Mouse (Mus musculus) liver, embryonic 14 days (tissue): ENCODE results near the gene Arid3a. TPM values are rescaled to one million over a fixed set of nuclear protein-coding genes. Genes with fewer than 3 reads are reported as not detected.

Source experiments
- polyA plus RNA-seq: library from polyadenylated mRNA; depleted of rRNA; stranded (reverse); fragments of >200 nt; gene quantifications from 2 replicates; pipeline ENCODE4 v1.2.3, GENCODE M21; 2012; rRNA removed

Arid3a gene
- 4.7 and 5.8 TPM in 2 replicates for polyA plus RNA-seq

DNA sequence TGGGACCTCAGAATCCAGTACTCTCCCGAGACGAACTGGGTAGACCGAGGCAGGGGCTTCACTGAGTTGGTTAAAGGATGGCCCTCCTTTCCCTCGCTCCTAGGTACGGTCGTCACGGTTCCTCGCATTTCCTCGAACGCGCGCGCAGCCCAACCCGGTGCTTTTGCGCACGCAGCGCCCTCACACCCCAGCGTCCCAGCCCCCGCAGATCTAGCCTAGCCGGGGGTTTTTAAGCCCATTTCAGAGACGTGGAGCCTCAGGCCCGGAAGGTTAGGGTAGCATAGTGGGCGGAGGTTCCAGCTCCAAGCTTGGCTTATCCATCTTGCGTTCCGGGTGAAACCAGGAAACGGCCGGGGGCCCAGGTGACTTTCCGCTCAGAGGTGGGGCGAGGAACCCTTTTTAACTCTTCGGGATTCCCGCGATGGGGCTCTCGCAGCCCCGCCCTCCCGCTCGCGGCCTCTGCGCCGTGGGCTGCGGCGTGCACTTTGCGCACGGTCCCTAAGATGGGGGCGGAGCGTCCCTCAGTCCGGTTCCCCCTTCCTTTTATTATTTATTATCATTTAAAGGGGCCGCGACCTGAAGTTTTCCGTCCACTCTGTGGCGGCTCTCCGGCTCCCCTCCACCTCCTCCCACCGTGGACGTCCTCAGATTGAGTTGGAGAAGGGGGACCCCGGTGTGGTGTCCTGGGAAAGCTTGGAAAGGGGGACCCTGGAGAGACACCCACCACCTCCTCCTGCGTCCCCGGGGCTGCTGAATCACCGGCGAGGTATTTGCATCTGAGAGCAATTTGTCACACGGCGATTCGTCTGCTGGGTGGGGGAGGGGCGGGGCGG lies at the start of gene Arid3a:
Arid3a (plus strand) TSS at position 553 of the 833 bp plus-strand sequence.

DNA sequence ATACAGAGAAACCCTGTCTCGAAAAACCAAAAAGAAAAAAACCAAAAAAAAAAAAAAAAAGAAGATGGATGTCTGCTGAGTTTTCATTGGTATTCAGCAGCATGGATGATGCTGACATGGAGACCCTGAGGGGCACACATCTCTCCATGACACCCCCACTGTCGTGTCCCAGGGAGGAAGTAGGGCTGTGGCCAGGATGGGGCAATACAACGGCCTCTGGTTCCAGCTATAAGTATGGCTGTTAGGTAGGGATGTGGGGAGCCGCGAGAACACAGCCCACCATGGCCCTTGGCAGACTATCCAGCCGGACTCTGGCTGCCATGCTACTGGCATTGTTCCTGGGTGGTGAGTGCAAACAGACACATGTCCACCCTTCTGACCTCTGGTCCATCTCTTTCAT lies 40.8 kb upstream of the Arid3a start, which contains the start of gene Elane:
Elane (plus strand) TSS at position 194 of the 400 bp plus-strand sequence.

DNA sequence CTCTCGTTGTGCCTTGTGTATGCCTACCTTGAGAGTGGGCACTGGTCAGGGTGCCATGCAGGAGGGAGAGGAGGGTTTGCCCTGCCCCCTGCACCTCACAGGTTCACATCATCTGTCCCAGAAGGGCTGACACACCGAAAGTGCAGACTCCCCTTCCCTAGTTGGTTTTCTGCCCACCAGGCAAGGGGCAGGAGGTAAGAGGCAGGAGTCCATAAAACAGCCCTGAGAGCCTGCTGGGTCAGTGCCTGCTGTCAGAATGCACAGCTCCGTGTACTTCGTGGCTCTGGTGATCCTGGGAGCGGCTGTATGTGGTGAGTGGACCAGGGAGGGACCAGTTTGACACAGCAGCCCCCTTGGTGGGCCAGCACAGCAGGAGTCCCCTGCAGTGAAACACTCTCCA lies 36.2 kb upstream of the Arid3a start, which contains the start of gene Cfd:
Cfd (plus strand) TSS at position 184 of the 400 bp plus-strand sequence.

DNA sequence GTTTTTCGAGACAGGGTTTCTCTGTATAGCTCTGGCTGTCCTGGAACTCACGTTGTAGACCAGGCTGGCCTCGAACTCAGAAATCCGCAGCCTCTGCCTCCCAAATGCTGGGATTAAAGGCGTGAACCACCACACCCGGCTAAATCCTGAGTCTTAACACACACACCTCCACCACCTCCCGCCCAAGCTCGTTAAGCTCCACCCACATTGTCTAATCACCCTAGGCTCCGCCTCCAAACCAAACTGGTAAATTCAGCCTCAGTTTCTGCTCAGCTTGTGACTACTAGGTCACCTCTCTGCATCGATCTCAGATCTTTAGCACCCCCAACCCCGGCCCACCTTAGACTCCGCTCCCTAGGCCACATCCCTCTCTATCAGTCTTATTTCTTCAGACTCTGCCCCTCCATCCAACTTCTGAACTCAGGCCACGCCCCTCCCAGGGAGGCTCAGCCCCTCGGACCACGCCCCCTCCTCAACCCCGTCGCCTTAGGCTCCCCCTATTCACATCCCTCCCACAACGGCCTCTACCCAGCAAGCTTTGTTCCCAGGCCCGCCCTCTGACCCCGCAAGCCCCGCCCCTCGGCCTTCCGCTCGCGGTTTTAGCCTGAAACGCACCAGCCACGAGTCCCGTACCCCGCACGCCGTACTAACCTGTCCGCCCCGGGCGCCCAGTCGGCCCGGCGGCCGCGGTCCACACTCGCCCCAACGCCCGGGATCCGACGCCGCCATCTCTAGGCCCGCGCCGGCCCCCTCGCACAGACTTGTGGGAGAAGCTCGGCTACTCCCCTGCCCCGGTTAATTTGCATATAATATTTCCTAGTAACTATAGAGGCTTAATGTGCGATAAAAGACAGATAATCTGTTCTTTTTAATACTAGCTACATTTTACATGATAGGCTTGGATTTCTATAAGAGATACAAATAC lies 18.4 kb upstream of the Arid3a start, which contains the start of gene Med16:
Med16 (minus strand) TSS at position 757 of the 925 bp plus-strand sequence.

DNA sequence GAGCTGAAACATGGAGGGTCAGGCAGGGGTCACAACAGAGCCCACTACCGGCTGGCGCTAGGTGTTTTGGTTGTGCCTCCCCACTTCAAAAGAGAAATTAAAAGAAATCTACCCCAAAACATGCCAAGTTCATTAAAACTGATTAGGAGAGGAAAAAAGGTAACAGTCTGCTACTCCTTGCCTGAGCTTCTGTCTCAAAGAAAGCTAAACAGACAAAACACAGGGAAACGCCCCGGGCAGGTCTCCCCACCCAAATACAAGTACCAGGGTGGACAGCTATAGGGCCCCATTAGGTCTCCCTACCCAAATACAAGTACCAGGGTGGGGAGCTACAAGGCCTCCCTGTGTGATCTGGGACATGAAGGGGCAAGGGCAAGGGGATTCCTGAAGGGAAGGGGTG lies 16.3 kb upstream of the Arid3a start, which contains the start of gene Gm26602:
Gm26602 (plus strand) TSS at position 301 of the 400 bp plus-strand sequence.

DNA sequence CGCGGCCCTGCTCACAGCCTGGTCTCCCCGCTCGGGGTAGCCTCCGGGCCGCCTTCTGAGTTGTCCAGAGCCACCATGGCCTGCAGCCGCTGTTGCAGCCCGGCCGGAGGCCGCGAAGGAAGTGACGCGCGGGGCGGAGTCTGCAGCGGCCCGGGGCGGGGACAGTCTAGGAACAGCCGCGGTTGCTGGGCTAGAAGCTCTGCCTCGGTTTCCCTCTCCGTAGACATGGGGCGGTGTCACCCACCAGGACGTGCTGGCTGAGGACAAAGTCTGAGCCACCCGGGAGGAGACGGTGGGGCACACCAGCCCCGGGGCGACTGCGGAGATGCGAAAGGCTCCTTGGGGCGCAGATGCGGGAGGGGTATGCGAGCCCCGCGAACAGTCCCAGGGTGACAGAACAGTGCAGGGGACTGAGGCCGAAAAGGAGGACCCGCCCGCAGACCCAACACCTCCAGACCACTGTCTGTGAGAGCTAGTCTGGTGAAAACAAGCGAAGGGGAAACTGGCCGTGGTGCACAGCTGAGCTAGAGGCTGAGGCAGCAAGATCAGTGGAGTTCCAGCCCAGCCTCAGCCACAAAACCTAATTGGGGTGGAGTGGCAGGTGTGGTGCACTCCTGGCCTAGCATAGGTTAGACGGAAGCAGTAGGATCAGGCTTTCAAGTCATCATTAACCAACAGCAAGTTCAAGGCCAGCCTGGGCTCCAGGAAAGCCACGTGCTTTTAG lies 9.9 kb upstream of the Arid3a start, which contains the start of gene Kiss1r:
Kiss1r (plus strand) TSS at position 164 of the 724 bp plus-strand sequence.

DNA sequence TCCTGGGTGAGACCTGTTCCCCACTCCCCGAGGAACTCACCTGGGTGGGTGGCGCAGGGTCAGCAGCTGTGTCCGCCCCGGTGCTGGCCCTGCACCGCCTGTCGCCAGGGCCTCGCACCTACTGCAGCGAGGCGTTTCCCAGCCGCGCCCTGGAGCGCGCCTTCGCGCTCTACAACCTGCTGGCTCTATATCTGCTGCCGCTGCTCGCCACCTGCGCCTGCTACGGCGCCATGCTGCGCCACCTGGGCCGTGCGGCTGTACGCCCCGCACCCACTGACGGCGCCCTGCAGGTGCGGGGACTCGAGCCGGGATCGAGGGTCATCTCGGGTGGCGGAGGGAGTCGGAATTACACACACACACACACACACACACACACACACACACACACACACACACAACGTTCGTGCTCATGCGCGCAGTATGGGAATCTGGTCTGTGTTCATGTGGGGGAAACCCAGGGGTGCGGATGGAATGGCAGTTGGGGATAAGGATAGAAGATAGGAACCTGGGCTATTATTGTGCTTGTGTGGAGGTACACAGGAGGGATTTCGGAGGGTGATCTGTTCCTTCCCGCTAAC lies 5.8 kb upstream of the Arid3a start, which contains the start of gene R3hdm4:
R3hdm4 (minus strand) TSS at position 251 of the 578 bp plus-strand sequence.

DNA sequence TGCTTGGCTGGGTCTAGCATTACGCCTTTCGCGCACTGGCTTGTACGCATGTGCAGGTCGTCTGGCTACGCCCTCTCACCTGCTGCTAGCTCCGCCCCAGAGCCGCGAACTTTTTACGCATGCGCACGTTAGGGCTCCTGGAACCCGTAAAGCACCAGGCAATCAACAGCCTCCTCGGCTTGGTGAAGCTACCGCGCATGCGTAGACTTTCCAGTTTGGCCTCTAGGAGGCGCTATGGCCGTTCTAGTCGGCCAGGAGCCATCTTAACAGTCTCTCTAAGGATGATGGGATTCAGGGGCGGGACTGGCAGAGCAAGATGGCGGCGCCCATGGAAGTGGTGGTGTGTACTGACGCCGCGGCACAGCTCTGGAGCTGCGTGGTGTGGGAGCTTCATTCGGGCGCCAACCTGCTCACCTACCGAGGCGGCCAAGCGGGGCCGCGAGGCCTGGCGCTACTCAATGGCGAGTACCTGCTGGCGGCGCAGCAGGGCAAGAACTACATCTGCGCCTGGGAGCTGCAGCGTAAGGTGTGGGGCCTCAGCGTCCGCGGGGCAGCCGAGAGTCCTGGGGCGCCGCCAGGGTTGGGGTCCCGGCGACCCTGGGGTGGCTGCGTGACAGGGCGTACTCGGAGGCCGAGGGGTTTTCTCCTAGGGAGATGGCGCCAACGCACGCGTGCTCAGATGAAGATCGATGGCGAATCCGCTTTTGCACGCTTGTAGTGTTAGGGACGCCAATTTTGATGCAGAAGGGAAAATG lies 33.2 kb downstream of the Arid3a start, which contains the start of gene Wdr18:
Wdr18 (plus strand) TSS at position 306 of the 755 bp plus-strand sequence.

DNA sequence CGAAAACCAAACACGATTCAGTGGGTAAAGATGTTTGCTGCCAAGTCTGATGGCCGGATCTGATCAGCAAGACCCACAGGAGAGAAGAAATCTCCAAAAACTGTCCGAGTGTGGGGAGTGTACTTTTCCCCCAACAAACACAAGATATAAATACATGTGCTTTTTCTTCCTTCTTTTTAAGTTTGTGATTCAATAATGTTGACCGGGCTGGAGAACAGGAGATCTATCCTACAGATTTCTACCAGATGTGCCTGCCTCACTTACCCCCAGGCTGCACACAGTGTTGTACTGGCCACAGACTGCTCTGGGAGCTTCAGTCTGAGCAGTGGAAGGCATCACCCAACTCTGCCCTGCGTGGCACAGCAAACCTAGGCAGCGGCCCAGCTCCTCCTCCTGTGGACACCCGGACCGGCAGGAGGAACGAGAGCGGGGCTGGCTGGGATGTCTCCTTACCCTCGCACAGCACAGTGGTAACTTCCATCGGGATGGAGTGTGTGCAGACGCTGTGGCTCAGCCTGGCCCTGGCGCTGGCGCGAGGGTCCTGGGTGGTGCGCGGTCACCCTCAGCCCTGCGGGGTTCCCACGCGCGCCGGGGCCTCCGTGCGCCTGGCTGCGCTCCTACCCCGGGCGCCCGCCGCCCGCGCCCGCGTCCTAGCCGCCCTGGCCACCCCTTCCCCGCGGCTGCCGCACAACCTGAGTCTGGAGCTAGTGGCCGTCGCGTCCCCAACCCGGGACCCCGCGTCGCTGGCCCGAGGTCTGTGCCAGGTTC lies 43.8 kb downstream of the Arid3a start, which contains the start of gene Grin3b:
Grin3b (plus strand) TSS at position 301 of the 768 bp plus-strand sequence.

DNA sequence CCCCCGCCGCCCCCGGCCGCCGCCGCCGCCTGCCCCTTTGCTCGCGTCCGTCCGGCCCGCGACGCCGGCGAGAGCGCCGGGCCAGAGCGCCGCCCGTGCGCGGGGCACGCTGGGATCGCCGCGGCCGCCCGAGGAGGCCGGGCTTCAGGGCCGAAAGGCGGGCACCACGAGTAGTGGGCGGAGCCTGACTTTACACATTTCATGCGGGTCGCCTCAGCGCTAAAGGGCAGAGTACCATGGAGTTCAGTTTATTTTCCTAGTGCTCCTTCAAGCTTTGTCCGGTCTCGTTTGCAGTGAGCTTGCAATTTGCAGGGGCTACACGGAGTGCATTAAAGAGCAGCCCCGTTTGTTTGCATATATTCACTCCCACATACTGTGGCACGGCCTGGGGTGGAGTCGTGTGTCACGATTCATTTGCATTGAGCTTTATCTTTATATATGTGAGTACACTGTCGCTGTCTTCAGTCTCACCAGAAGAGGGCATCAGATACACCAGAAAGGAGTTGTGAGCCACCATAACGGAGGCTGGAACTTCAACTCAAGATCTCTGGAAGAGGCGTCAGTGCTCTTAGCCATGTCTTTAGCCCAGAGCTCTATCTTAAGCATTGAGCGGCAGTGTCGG lies 57.5 kb downstream of the Arid3a start, which contains the start of gene Tmem259:
Tmem259 (minus strand) TSS at position 136 of the 622 bp plus-strand sequence.

DNA sequence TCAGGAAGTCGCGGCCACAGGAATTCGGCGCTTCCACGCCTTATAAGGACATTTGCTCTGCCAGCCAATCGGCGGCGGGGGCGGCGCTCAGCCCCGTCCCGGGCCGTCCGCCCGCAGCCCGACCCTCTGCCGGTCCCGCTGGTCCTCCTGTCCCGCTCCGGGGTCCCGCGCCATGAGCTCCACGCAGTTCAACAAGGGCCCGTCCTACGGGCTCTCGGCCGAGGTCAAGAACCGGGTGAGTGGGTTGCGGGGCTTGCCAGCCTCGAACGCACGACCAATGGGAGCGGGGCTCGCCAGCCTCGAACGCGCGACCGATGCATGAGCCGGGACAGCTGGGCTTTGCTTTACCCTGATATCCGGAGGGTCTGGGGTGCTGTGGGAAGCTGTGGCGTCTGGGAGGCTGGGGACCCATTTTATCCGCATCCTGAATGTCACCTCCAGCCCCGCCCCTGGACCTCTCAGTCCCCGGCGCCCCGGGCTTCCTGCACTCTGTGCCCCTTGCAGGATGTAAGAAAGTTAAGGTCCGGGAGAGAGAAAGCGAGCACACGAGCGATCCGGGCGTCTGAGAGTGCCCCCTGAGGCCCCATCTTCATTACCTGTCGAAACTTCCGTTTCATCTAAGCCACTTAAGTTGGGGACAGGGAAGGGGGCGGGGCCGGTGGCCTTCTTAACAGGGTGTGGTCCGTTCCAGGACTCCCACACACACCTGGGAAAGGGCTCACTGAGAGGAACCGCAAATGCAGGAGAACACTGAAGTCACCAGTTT lies 61.8 kb downstream of the Arid3a start, which contains the start of gene Cnn2:
Cnn2 (plus strand) TSS at position 79 of the 766 bp plus-strand sequence.

DNA sequence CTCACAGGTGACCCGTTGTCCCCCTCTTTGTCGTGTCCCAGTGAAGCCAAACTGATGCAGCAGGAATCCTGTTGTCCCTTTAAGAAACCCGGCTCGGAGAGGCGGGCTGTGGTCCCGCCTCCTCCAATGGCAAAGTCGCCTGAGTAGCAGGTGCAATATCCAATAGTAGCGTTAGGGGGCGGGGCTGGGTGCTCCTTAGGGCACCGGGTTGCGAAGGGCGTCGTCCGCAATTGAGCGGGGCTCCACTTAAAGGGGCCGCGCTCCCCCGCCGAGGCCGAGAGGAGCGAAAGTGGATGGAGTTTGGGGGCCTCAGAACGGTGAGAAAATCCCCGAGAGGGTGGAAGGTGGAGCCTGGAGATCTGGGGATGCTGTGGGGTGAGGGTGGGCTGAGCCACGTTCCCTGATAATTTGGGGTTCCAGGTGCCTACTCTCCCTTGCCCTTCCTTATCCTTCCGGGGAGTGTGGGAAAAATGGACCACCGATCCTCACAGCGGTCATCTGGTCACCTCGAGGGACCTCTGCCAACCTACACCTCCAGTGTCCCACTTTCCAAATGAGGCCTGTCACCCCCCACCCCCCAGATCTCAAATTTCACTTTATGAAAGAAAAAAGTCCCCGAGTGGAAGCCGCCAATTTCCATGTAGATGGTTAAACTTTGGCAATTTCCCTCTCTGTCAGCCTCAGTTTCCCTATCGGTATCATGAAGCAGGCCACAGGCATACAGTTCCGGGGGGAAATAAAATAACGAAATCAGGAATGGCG lies 69.6 kb downstream of the Arid3a start, which contains the start of gene Abca7:
Abca7 (plus strand) TSS at position 223 of the 762 bp plus-strand sequence.

Other genes with a start within 250 kb of the Arid3a start
- gene Cdc34, start 244.8 kb upstream of the Arid3a start, polyA plus RNA-seq = 114 and 122 TPM in 2 replicates
- gene Gzmm, start 238.0 kb upstream of the Arid3a start, polyA plus RNA-seq = 0.07 and 0.23 TPM in 2 replicates
- 516 and 611 TPM in 2 replicates for gene Bsg, start 222.6 kb upstream of the Arid3a start, polyA plus RNA-seq
- 0.07 and 0.08 TPM in 2 replicates for gene Hcn2, start 210.4 kb upstream of the Arid3a start, polyA plus RNA-seq
- 15.2 and 16.1 TPM in 2 replicates for gene Polrmt, start 180.5 kb upstream of the Arid3a start, polyA plus RNA-seq
- gene Fgf22, start 172.0 kb upstream of the Arid3a start, polyA plus RNA-seq = not detected in 2 replicates
- 40.0 and 46.4 TPM in 2 replicates for gene Rnf126, start 160.1 kb upstream of the Arid3a start, polyA plus RNA-seq
- gene Fstl3, start 149.8 kb upstream of the Arid3a start, polyA plus RNA-seq = 0.50 and 0.51 TPM in 2 replicates
- 1.9 and 3.0 TPM in 2 replicates for gene Prss57, start 136.1 kb upstream of the Arid3a start, polyA plus RNA-seq
- 3.6 and 3.9 TPM in 2 replicates for gene Palm, start 133.5 kb upstream of the Arid3a start, polyA plus RNA-seq
- gene Misp, start 106.1 kb upstream of the Arid3a start, polyA plus RNA-seq = 0.16 TPM in 2 replicates
- 117 and 130 TPM in 2 replicates for gene Ptbp1, start 72.6 kb upstream of the Arid3a start, polyA plus RNA-seq
- gene Prtn3, start 52.6 kb upstream of the Arid3a start, polyA plus RNA-seq = 119 and 171 TPM in 2 replicates
- gene Plppr3, start 52.4 kb upstream of the Arid3a start, polyA plus RNA-seq = 6.2 and 6.7 TPM in 2 replicates
- 36.8 and 63.1 TPM in 2 replicates for gene Elane, start 40.8 kb upstream of the Arid3a start, polyA plus RNA-seq
- 0.03 TPM in 1 of 2 replicates, not detected in the other for gene Cfd, start 36.2 kb upstream of the Arid3a start, polyA plus RNA-seq
- 11.7 and 12.4 TPM in 2 replicates for gene Med16, start 18.1 kb upstream of the Arid3a start, polyA plus RNA-seq
- gene Gm26602, start 16.2 kb upstream of the Arid3a start, polyA plus RNA-seq = not detected in 2 replicates
- 0.23 and 0.24 TPM in 2 replicates for gene Kiss1r, start 10.1 kb upstream of the Arid3a start, polyA plus RNA-seq
- gene R3hdm4, start 5.8 kb upstream of the Arid3a start, polyA plus RNA-seq = 28.2 and 33.7 TPM in 2 replicates
- gene Wdr18, start 33.1 kb downstream of the Arid3a start, polyA plus RNA-seq = 22.7 and 23.6 TPM in 2 replicates
- gene Grin3b, start 43.7 kb downstream of the Arid3a start, polyA plus RNA-seq = 0.02 and 0.05 TPM in 2 replicates
- 49.9 and 57.6 TPM in 2 replicates for gene Tmem259, start 57.3 kb downstream of the Arid3a start, polyA plus RNA-seq
- gene Cnn2, start 61.5 kb downstream of the Arid3a start, polyA plus RNA-seq = 13.6 and 16.7 TPM in 2 replicates
- gene Abca7, start 69.5 kb downstream of the Arid3a start, polyA plus RNA-seq = 8.8 and 11.5 TPM in 2 replicates
- 17.5 and 19.8 TPM in 2 replicates for gene Arhgap45, start 89.6 kb downstream of the Arid3a start, polyA plus RNA-seq
- 118 and 119 TPM in 2 replicates for gene Polr2e, start 112.8 kb downstream of the Arid3a start, polyA plus RNA-seq
- 378 and 411 TPM in 2 replicates for gene Gpx4, start 120.1 kb downstream of the Arid3a start, polyA plus RNA-seq
- 8.9 and 9.8 TPM in 2 replicates for gene Sbno2, start 178.5 kb downstream of the Arid3a start, polyA plus RNA-seq
- gene Stk11, start 188.8 kb downstream of the Arid3a start, polyA plus RNA-seq = 88.1 and 91.3 TPM in 2 replicates
- gene Atp5d, start 211.6 kb downstream of the Arid3a start, polyA plus RNA-seq = 174 and 199 TPM in 2 replicates
- gene Cbarp, start 213.8 kb downstream of the Arid3a start, polyA plus RNA-seq = 1.4 and 1.8 TPM in 2 replicates
- 8.2 and 9.9 TPM in 2 replicates for gene Midn, start 221.2 kb downstream of the Arid3a start, polyA plus RNA-seq
- 19.1 and 20.7 TPM in 2 replicates for gene Cirbp, start 238.9 kb downstream of the Arid3a start, polyA plus RNA-seq
- 8.6 TPM in 2 replicates for gene 1600002K03Rik, start 245.9 kb downstream of the Arid3a start, polyA plus RNA-seq